Mouse (Mus musculus) MEL (cell line): ENCODE data around the gene Gpc5.

Source experiments
- CTCF ChIP-seq, 3 experiments: IDR thresholded peaks in 2 of 3; conservative IDR thresholded peaks in 1 of 3; 2 replicates each; pipeline ENCODE4 v1.5.1; 2011 to 2012; ENCODE audit warnings: low read length in 3 of 3, low read depth in 2 of 3, mild to moderate bottlenecking in 2 of 3, improper control_type of control experiment in 1 of 3, inconsistent platforms in 1 of 3, mixed read lengths in 1 of 3, moderate library complexity in 1 of 3; ENCODE audit not compliant: control insufficient read depth in 1 of 3, insufficient read depth in 1 of 3, poor library complexity in 1 of 3, severe bottlenecking in 1 of 3
- EP300 ChIP-seq, 2 experiments: IDR thresholded peaks; 2 replicates each; pipeline ENCODE4 v1.6.1; 2011; ENCODE audit warnings: improper control_type of control experiment in 2 of 2, low read length in 2 of 2, low read depth in 1 of 2, mild to moderate bottlenecking in 1 of 2
- GATA1 ChIP-seq: IDR thresholded peaks from 2 replicates; pipeline ENCODE4 v1.6.1; 2011; ENCODE audit warnings: low read depth, low read length, improper control_type of control experiment
- POLR2A ChIP-seq, 2 experiments: IDR thresholded peaks; 2 replicates each; pipeline ENCODE4 v1.6.1; 2011 to 2012; ENCODE audit warnings: low read length in 2 of 2, mild to moderate bottlenecking in 2 of 2, control low read depth in 1 of 2, improper control_type of control experiment in 1 of 2, low read depth in 1 of 2, moderate library complexity in 1 of 2; ENCODE audit not compliant: control insufficient read depth in 1 of 2, insufficient read depth in 1 of 2, poor library complexity in 1 of 2
- POLR2AphosphoS2 ChIP-seq: IDR thresholded peaks from 2 replicates; pipeline ENCODE4 v1.6.1; 2011; ENCODE audit warnings: low read length, improper control_type of control experiment
- SMC3 ChIP-seq: IDR thresholded peaks from 2 replicates; pipeline ENCODE4 v1.6.1; 2011; ENCODE audit warnings: low read depth, low read length, improper control_type of control experiment
- USF2 ChIP-seq, 2 experiments: IDR thresholded peaks; 2 replicates each; pipeline ENCODE4 v1.6.1; 2011 to 2012; ENCODE audit warnings: improper control_type of control experiment in 2 of 2, low read length in 2 of 2, borderline replicate concordance in 1 of 2, inconsistent platforms in 1 of 2, low read depth in 1 of 2, mild to moderate bottlenecking in 1 of 2; ENCODE audit not compliant: insufficient read depth in 1 of 2

GRCm38 (mm10) chr14:116448219-116448618, 1356.2 kb downstream of the Gpc5 start:
- TF ChIP-seq CTCF (IDR thresholded peaks at IDR 0.05 in 2 of 3, conservative IDR thresholded peaks at IDR 0.05 in 1 of 3; ENCODE audit: control insufficient read depth in 1 of 3, insufficient read depth in 1 of 3, low read depth in 2 of 3, low read length in 3 of 3, poor library complexity in 1 of 3, severe bottlenecking in 1 of 3) (no peak), POLR2AphosphoS2 (no peak), POLR2A (IDR thresholded peaks at IDR 0.05; ENCODE audit: control insufficient read depth in 1 of 2, insufficient read depth in 1 of 2, low read depth in 1 of 2, low read length in 2 of 2, poor library complexity in 1 of 2) (no peak), SMC3 (no peak), GATA1 (no peak), EP300 (IDR thresholded peaks at IDR 0.05; ENCODE audit: low read depth in 1 of 2, low read length in 2 of 2) (no peak), USF2 (IDR thresholded peaks at IDR 0.05; ENCODE audit: borderline replicate concordance in 1 of 2, insufficient read depth in 1 of 2, low read depth in 1 of 2, low read length in 2 of 2) (no peak)
